9 mouse cellular contexts compared by ENCODE assay signal in the genomic region with DNA sequence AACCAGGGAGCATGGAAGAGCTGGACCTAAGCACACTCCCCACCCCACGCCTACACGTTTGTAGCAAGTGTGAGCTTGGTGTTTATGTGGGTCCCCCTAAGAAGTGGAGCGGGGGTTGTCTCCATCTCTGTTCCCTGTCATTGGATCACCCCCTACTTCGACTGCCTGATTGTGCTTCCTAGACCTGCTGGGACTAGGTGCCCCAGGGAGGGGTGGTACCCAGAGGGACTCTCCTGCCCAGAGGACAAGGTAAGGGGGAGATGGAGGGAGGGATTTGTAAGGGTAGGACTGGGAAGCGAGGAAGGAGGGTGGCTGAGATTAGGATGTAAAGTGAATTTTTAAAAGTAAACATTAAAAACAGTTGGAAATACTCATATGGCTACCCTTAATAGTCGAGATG. TPM values are rescaled to one million over a fixed set of nuclear protein-coding genes. Genes with fewer than 3 reads are reported as not detected.
DNase-seq lines count a peak whose midpoint lies in the region; ATAC-seq and TF ChIP-seq lines count a peak whose summit lies in the region.
"Had no signal": no experiment of that assay in that cellular context is flagged by ENCODE, and none has a peak within 500 bp of the region (broad histone marks: within the 10 kb centered on the region; RNA-seq: fewer than 3 reads in every experiment).

No protein-coding gene starts in this region.

- peak overlapping the region; percentile 51 for H3K9ac ChIP-seq in forebrain, embryonic 15.5 days (replicated peaks)
- H3K9ac ChIP-seq in liver, embryonic 14.5 days (replicated peaks), result peak overlapping the region; percentile 75

- H3K27me3 ChIP-seq in erythroblast, embryonic 14.5 days (ENCODE audit: control insufficient read depth), result no peaks in the 10 kb centered on the region
- H3K27me3 ChIP-seq in E14TG2a.4 (ENCODE audit: insufficient read depth, low read length), result no peaks in the 10 kb centered on the region
- no peaks in the 10 kb centered on the region for H3K27me3 ChIP-seq in forebrain, embryonic 15.5 days
- H3K27me3 ChIP-seq in liver, embryonic 14.5 days (ENCODE audit: control insufficient read depth, insufficient read depth, low read length), result no peaks in the 10 kb centered on the region

- H3K36me3 ChIP-seq in erythroblast, embryonic 14.5 days (ENCODE audit: control insufficient read depth), result peaks cover 7% of the 10 kb centered on the region
- peaks cover 27% of the 10 kb centered on the region for H3K36me3 ChIP-seq in E14TG2a.4 (ENCODE audit: insufficient read depth, low read length)
- peaks cover 18% of the 10 kb centered on the region for H3K36me3 ChIP-seq in forebrain, embryonic 15.5 days
- no peaks in the 10 kb centered on the region for H3K36me3 ChIP-seq in liver, embryonic 14.5 days (replicated peaks; ENCODE audit: control insufficient read depth, insufficient read depth, low read depth)

- peak overlapping the region; percentile 75 for H3K4me3 ChIP-seq in erythroblast, embryonic 14.5 days (replicated peaks)
- H3K4me3 ChIP-seq in E14TG2a.4 (replicated peaks; ENCODE audit: low read length), result peak overlapping the region; percentile 94
- peak overlapping the region; percentile 54 for H3K4me3 ChIP-seq in forebrain, embryonic 15.5 days
- H3K4me3 ChIP-seq in liver, embryonic 14.5 days (ENCODE audit: insufficient read depth in 1 of 2, low read depth in 2 of 2, low read length in 2 of 2), result peak overlapping the region; percentile 42 to 58; a peak in 3 of 4 replicates

- TF ChIP-seq CTCF in E14TG2a.4 (conservative IDR thresholded peaks at IDR 0.05; ENCODE audit: low read length), result no peak
- TF ChIP-seq CTCF in liver, embryonic 14.5 days (IDR thresholded peaks at IDR 0.05; ENCODE audit: low read depth), result no peak

- peaks cover 37% of the 10 kb centered on the region for H3K4me1 ChIP-seq in erythroblast, embryonic 14.5 days (ENCODE audit: control insufficient read depth)
- H3K4me1 ChIP-seq in E14TG2a.4 (replicated peaks; ENCODE audit: low read depth, low read length), result peaks cover 76% of the 10 kb centered on the region
- peaks cover 31% of the 10 kb centered on the region for H3K4me1 ChIP-seq in forebrain, embryonic 15.5 days
- H3K4me1 ChIP-seq in liver, embryonic 14.5 days (replicated peaks; ENCODE audit: control insufficient read depth in 2 of 2, insufficient read depth in 2 of 2, low read length in 1 of 2), result peaks cover 12 to 16% of the 10 kb centered on the region in 2 experiments

- no peak for DNase-seq in liver, embryonic 14.5 days (ENCODE audit: low read depth in 3 of 3, low spot score in 3 of 3)
- no peak for DNase-seq in urinary bladder, adult 18-20 months (ENCODE audit: low spot score in 2 of 2)
- no peak for DNase-seq in ovary, postnatal 14 days (ENCODE audit: low spot score)
- DNase-seq: gastrocnemius, postnatal 10 days had no signal

- WGBS in forebrain, embryonic 15.5 days, result 14% methylated on average over 6 of the region's 6 CpGs
- 21% methylated on average over 6 of the region's 6 CpGs for WGBS in liver, embryonic 14.5 days (ENCODE audit: insufficient replicate concordance)

- no peak overlapping the region for H3K27ac ChIP-seq in forebrain, embryonic 15.5 days (replicated peaks)
- no peak overlapping the region for H3K27ac ChIP-seq in liver, embryonic 14.5 days

- peak overlapping the region; percentile 51 for H3K4me2 ChIP-seq in forebrain, embryonic 15.5 days (replicated peaks)
- peak overlapping the region; percentile 97 for H3K4me2 ChIP-seq in liver, embryonic 14.5 days (ENCODE audit: low read depth)

- H3K9me3 ChIP-seq in erythroblast, embryonic 14.5 days (ENCODE audit: control insufficient read depth, low read length), result no peaks in the 10 kb centered on the region
- H3K9me3 ChIP-seq in E14TG2a.4 (ENCODE audit: low read length), result no peaks in the 10 kb centered on the region
- H3K9me3 ChIP-seq in forebrain, embryonic 15.5 days, result no peaks in the 10 kb centered on the region
- no peaks in the 10 kb centered on the region for H3K9me3 ChIP-seq in liver, embryonic 14.5 days (ENCODE audit: control insufficient read depth, low read length)

- ATAC-seq in erythroblast, adult 5-6 weeks (replicated peaks; ENCODE audit: low FRiP score, poor library complexity, severe bottlenecking), result no peak
- no peak for ATAC-seq in forebrain, embryonic 15.5 days (replicated peaks)
- ATAC-seq in liver, embryonic 14.5 days (ENCODE audit: insufficient read depth), result no peak
- ATAC-seq in frontal cortex, adult (ENCODE audit: low TSS enrichment), result no peak

- no peak for TF ChIP-seq EP300 in liver, embryonic 14.5 days (IDR thresholded peaks at IDR 0.05; ENCODE audit: low read depth)

RNA-seq across cellular contexts. Expression of gene Gm26920, which starts 0.8 kb away (rescaled TPM):
- polyA plus RNA-seq in erythroblast, embryonic 14.5 days (2012), result not detected in 2 replicates
- not detected in 2 replicates for total RNA-seq in erythroblast, adult 5-6 weeks (2015; ENCODE audit: low replicate concordance)
- not detected in 2 replicates for total RNA-seq in erythroblast, adult 5-6 weeks (2017; ENCODE audit: low replicate concordance)
- polyA plus RNA-seq in forebrain, embryonic 15.5 days (2015; fragmentation: Nextera tagmentation; extraction: Ambion mirVana), result 2.3 and 2.4 TPM in 2 replicates
- 0.13 TPM in 1 of 2 replicates, not detected in the other for polyA plus RNA-seq in liver, embryonic 14.5 days (2012; rRNA removed)
- 0.23 TPM in 1 of 2 replicates, not detected in the other for polyA plus RNA-seq in liver, embryonic 14.5 days (2014; fragmentation: Nextera tagmentation; extraction: Ambion mirVana)

RNA-seq across cellular contexts. Expression of gene Zfp566, which starts 0.9 kb away (rescaled TPM):
- not detected in 2 replicates for polyA plus RNA-seq in erythroblast, embryonic 14.5 days (2012)
- 0.38 and 2.1 TPM in 2 replicates for total RNA-seq in erythroblast, adult 5-6 weeks (2015; ENCODE audit: low replicate concordance)
- total RNA-seq in erythroblast, adult 5-6 weeks (2017; ENCODE audit: low replicate concordance), result 0.34 TPM in 1 of 2 replicates, not detected in the other
- polyA plus RNA-seq in forebrain, embryonic 15.5 days (2015; fragmentation: Nextera tagmentation; extraction: Ambion mirVana), result 21.0 and 22.5 TPM in 2 replicates
- 0.54 and 1.8 TPM in 2 replicates for polyA plus RNA-seq in liver, embryonic 14.5 days (2012; rRNA removed)
- polyA plus RNA-seq in liver, embryonic 14.5 days (2014; fragmentation: Nextera tagmentation; extraction: Ambion mirVana), result 1.3 and 1.5 TPM in 2 replicates

RNA-seq across cellular contexts. Expression of gene Zfp260, which starts 5.2 kb away (rescaled TPM):
- polyA plus RNA-seq in erythroblast, embryonic 14.5 days (2012), result not detected in 2 replicates
- 12.7 and 14.6 TPM in 2 replicates for total RNA-seq in erythroblast, adult 5-6 weeks (2015; ENCODE audit: low replicate concordance)
- total RNA-seq in erythroblast, adult 5-6 weeks (2017; ENCODE audit: low replicate concordance), result 4.5 and 10.7 TPM in 2 replicates
- 112 and 122 TPM in 2 replicates for polyA plus RNA-seq in forebrain, embryonic 15.5 days (2015; fragmentation: Nextera tagmentation; extraction: Ambion mirVana)
- polyA plus RNA-seq in liver, embryonic 14.5 days (2012; rRNA removed), result 3.7 and 4.8 TPM in 2 replicates
- polyA plus RNA-seq in liver, embryonic 14.5 days (2014; fragmentation: Nextera tagmentation; extraction: Ambion mirVana), result 11.9 and 12.6 TPM in 2 replicates

RNA-seq across cellular contexts. Expression of gene Zfp82, which starts 16.7 kb away (rescaled TPM):
- 0.02 TPM in 1 of 2 replicates, not detected in the other for polyA plus RNA-seq in erythroblast, embryonic 14.5 days (2012)
- not detected in 2 replicates for total RNA-seq in erythroblast, adult 5-6 weeks (2015; ENCODE audit: low replicate concordance)
- total RNA-seq in erythroblast, adult 5-6 weeks (2017; ENCODE audit: low replicate concordance), result 0.84 TPM in 1 of 2 replicates, not detected in the other
- 14.3 and 14.7 TPM in 2 replicates for polyA plus RNA-seq in forebrain, embryonic 15.5 days (2015; fragmentation: Nextera tagmentation; extraction: Ambion mirVana)
- polyA plus RNA-seq in liver, embryonic 14.5 days (2012; rRNA removed), result 0.22 and 0.50 TPM in 2 replicates
- polyA plus RNA-seq in liver, embryonic 14.5 days (2014; fragmentation: Nextera tagmentation; extraction: Ambion mirVana), result 1.2 and 1.8 TPM in 2 replicates

RNA-seq across cellular contexts. Expression of gene Zfp382, which starts 32.3 kb away (rescaled TPM):
- polyA plus RNA-seq in erythroblast, embryonic 14.5 days (2012), result 0.11 TPM in 1 of 2 replicates, not detected in the other
- 0.63 and 1.2 TPM in 2 replicates for total RNA-seq in erythroblast, adult 5-6 weeks (2015; ENCODE audit: low replicate concordance)
- 1.3 and 3.3 TPM in 2 replicates for total RNA-seq in erythroblast, adult 5-6 weeks (2017; ENCODE audit: low replicate concordance)
- polyA plus RNA-seq in forebrain, embryonic 15.5 days (2015; fragmentation: Nextera tagmentation; extraction: Ambion mirVana), result 24.9 and 25.5 TPM in 2 replicates
- polyA plus RNA-seq in liver, embryonic 14.5 days (2012; rRNA removed), result 0.26 and 0.66 TPM in 2 replicates
- polyA plus RNA-seq in liver, embryonic 14.5 days (2014; fragmentation: Nextera tagmentation; extraction: Ambion mirVana), result 0.32 and 1.5 TPM in 2 replicates
